Mouse (Mus musculus) cerebral cortex, adult 2 months (tissue): Measurements from ENCODE around the gene Polh.

ENCODE experiments used
- WGBS: fragments of 180-500 bp; shearing (Covaris S2); methylation state at CpG from one replicate; pipeline ENCODE4 v1.1.7; 2018; 5-methylcytosine and 5-hydroxymethylcytosine counted together

The Polh gene

GRCm38 (mm10) chr17:46167014-46167413, 35.4 kb downstream of the Polh start:
- 76% methylated on average over 11 of the region's 11 CpGs for WGBS

GRCm38 (mm10) chr17:46166270-46166669, 36.2 kb downstream of the Polh start:
- WGBS, result 61% methylated on average over 5 of the region's 5 CpGs

- WGBS, result 78% methylated on average over 12 of the region's 12 CpGs
These were observed 37.0 kb downstream of the Polh start for GRCm38 (mm10) chr17:46165460-46165859.

- WGBS, result 95% methylated on average over 10 of the region's 10 CpGs
These were observed 37.7 kb downstream of the Polh start for GRCm38 (mm10) chr17:46164791-46165190.

- WGBS, result 89% methylated on average over 8 of the region's 8 CpGs
These were observed 38.1 kb downstream of the Polh start for GRCm38 (mm10) chr17:46164301-46164700.

DNA sequence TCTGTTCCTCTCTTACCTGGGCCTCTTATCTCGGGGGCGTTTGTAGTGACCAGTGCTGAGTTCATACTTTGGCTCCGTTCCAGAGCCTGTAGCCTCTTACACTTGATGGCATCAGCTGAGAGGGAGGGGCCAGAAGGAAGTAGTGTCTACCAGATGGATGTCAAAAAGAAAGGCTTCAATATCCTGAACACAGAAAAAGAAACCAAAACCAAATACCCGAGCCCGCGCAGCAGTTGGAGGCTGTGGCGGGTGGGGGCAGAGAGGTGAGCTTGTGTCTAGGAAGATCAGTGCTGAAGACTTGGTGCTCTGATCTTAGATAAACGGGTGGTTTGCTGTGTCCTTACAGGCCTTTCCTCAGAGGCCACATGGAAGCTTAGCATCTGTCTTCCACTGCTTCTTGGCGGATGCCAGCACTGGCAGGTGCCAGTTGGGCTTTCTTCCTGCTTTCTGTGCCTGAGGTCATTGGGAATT, 39.5 kb downstream of the Polh start:
- WGBS, result 57% methylated on average over 9 of the region's 9 CpGs

DNA sequence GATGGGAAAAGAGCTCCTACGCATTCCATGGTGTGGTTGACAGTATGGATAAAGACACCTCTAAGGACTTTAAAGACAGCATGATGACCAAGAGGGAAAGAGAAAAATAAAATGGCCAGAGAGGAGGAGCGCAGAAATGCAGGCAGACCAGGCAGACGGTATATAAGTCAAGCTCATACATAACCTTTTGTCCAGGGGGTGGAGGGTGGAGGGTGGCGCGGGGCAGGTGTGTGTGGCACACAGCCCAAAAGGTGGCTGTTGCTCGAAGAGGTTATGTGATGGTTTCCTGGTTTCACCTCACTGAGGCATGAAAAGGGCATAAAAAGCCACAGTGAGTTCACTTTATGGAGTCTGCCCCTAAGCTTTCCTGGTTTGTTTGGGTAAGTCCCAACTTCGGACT, 39.9 kb downstream of the Polh start:
- 90% methylated on average over 7 of the region's 7 CpGs for WGBS

- 45% methylated on average over 9 of the region's 9 CpGs for WGBS
These were observed 40.7 kb downstream of the Polh start for GRCm38 (mm10) chr17:46161710-46162109.

- WGBS, result 2% methylated on average over 19 of the region's 19 CpGs
These were observed 41.3 kb downstream of the Polh start for GRCm38 (mm10) chr17:46161179-46161578.

DNA sequence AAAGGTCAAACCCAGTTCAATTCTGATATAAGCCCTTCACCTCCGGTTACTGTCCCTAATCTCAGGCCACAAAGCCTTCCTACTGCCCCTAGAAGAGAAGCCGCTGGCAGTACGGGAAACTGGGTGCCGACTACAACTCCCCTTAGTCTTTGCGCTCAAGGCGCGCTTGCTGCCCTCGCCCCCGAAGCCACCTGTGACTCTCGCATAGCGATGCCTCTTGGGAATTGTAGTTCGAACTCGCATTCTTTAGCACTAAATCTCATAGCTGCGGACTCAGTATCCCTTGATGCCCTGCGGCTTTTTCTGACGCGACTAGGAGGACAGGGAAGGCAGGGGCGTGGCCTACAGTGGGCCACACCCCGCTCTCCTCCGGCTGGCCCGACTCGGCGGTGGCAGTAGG, 41.8 kb downstream of the Polh start, which contains the start of gene Gtpbp2:
TSS of gene Gtpbp2 (plus strand) at position 347 of the 400 bp plus-strand sequence.
- WGBS, result under 1% methylated on average over 23 of the region's 23 CpGs

GRCm38 (mm10) chr17:46160090-46160662, 42.3 kb downstream of the Polh start:
- WGBS, result under 1% methylated on average over 16 of the region's 16 CpGs

GRCm38 (mm10) chr17:46159236-46159635, 43.2 kb downstream of the Polh start:
- WGBS, result 36% methylated on average over 2 of the region's 2 CpGs

DNA sequence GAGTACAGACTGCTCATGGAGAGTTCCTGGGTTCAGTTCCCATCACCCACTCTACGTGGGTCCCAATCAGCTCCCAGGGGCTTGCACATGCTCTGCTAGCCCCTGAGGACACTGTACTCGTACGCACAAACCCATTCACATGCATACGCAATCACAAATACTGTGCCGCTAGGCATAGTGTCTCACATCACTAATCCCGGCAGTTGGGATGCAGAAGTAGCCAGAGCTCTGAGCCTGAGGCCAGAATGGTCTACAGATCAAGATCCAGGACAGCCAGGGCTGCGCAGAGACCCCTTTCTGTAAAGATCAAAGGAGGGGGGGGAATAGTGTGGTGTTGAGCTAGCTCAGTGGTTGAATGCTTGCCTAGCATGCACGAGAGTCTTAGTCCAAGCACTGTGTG, 45.3 kb downstream of the Polh start:
- 88% methylated on average over 8 of the region's 8 CpGs for WGBS

DNA sequence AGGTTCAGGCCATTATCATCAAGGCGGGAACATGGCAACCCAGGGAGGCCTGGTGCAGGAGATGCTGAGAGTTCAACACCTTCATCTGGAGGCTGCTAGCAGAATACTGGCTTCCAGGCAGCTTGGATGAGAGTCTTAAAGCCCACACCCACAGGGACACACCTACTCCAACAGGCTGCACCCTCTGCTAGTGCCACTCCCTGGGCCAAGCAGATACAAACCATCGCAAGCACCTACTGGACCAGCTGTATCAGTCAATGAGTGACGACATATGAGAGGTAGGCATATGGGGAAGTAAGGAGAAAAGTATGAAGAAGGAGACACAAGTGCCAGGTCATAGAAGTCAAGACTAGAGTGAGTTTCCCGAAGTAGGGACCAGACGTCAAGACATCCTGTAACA, 45.8 kb downstream of the Polh start:
- WGBS, result 84% methylated on average over 5 of the region's 5 CpGs

DNA sequence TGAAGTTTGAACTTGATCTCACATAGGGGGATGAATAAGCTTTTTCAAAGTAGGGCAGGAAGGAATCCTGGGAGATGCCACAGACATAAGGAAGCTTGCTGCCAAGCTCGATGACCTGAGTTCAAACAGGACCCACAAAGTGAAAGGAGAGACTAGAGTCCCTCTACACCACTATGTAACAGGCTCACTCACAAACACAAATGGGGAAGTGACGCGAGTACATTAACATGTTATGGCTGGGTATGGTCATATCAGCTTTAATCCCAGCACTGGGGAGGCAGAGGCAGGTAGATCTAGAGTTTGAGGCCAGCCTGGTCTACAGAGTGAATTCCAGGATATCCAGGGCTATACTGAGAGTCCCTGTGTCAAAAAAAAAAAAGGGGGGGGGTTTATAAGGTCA, 48.1 kb downstream of the Polh start:
- 93% methylated on average over 3 of the region's 3 CpGs for whole genome bisulfite sequencing

DNA sequence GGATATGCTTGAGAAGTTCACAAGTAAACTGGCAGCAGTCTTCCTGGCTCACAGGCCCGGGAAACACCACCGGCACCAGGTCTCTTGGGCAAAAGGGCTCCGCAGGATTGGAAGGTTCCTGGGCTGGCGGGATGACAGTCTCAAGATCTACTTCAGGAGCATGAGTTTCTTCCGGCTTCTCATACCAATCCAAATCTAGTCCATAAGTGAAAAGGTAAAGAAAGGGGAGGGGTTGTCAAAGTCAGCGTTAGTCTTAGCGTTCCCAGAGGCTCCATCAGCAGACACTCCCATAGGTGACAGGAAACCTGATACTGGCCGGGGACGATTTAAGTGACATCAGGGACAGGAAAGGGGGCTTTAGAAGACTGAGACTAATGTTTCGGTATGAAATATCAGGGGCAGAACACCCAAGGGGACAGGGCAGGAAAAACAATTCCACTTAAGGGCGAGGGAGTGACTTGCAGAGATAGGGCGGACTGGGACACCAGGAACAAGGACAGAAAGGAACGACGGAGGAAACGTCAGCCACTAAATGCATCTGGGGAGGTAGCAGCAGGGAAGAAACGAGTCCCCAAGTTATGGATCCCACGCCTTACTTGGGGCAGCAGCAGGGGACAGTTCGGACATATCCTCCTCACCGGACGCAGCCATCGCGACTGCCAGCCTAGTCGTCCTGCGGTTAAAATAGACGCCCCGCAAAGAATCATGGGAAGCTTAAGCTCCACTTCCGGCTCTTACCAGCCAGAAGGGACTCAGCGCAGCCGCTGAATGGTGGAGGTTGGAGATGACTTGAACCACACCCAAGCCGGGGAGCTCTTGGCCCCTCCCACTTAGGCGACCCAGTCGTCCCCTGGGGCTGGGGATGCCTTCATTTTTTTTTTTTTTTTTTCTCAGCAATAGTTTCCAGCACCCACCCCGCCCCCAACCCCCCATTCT, 49.3 kb downstream of the Polh start, which contains the start of gene Mad2l1bp:
TSS of gene Mad2l1bp (minus strand) at position 707 of the 936 bp plus-strand sequence.
- 4% methylated on average over 33 of the region's 33 CpGs for WGBS

DNA sequence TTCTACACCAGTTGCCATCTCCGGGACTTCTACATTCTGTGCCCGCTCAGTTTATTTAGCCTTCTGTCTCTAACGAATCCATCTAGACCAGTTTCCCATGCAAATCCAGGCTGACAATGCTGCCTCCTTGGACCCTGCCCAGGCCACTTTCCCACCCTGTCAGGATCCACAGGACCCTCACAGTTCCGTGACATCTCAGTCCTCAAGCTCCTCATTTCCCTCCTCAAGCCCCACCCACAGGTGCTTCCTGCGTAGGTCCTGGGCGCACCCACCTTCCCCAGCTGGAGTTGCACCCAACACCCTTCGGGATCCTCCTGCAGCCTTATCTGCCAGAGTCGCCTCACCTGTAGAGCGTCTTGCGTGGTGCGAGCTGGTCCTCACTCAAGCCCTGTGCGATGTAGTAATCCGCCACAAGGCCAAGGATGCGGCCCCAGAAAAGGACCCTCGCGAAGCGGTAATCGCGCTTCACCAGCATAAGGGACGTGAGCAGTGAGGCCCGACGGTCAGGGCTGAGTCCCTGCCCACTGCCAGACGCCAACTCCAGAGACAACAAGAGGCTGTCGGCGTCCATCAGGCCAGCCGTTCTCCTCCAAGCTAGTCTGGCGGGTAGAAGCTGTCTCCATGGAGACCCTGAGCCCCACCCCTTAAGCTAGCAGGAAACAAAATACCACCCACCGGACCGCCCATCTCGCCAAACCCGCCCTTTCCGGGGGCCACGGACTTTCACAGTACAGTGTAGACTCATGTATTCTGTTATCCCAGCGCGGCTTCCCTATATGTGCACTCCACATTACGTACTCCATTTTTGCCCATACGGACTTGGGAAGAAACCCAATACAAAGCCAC, 58.6 kb downstream of the Polh start, which contains the start of gene Rsph9:
TSS of gene Rsph9 (minus strand) at position 639 of the 846 bp plus-strand sequence.
- 4% methylated on average over 37 of the region's 37 CpGs for WGBS

- WGBS, result 86% methylated on average over 3 of the region's 3 CpGs
These were observed 62.6 kb downstream of the Polh start for GRCm38 (mm10) chr17:46139872-46140271.

DNA sequence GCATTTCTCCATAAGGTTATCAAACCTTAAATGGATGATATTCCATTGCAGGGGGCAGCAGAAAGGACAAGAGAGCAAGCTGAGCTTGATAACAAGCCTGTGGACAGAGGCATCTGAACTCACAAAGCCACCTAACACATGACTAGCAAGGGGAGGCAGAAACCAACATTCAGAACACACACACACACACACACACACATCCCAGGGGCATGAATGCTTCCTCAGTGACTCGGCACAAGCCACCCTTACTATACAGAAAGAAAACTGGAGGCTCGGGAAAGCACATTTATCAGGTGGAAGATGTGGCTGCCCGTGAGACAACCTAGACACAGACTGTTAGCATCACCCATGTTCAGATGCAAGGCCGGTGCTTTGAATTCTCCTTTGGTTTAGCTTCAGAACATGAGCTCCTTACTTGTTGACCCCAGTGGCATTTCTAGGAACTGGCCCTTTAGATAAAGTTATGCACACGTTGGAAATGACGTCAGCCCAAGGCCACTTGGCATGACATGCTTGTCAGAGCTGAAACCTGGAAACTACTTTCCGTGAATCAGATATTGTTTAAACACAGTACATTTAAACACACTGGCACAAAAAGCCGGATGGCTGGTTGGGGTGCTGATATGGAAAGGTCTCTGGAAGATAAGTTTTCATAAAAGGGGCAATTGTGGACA, 63.7 kb downstream of the Polh start:
- WGBS, result 80% methylated on average over 8 of the region's 8 CpGs

GRCm38 (mm10) chr17:46132862-46133261, 69.6 kb downstream of the Polh start:
- WGBS, result 55% methylated on average over 8 of the region's 8 CpGs

DNA sequence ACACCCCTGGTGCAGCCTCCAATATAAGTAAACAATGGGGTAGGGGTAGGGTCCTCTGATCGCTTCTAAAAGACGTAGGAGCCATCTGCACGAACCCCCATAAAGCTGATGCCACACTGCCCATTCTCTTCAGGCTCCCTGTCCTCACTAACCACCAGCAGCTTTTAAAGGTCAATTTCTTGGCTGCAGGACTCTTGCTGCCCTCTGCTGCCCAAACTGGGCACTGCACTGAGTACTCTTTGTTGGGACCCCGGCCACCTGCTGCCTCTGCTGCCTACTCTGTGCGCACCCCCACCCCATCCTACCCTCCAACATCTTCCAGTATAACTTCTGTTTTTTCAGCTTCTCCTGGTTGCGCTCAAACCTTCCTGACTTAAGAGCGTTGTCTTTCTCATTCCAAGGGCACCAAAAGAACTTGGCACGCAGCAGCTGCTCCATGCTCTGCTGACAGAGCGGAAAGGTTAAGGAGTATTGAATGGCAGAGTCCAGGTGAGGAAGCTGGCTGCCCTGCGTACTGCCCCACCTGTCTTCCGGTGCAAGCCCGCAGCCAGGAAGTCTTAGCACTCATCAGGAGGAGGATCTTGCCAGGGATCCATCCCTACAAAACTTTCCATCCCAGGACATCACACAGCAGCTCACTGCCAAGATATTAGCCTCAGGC, 70.3 kb downstream of the Polh start:
- WGBS, result 21% methylated on average over 12 of the region's 12 CpGs
